Mouse (Mus musculus) kidney, adult 2 months (tissue): ENCODE measurements around the gene Itpk1. TPM values are rescaled to one million over a fixed set of nuclear protein-coding genes. Genes with fewer than 3 reads are reported as not detected.

ENCODE experiments used
- DNase-seq: peaks from one replicate; pipeline ENCODE4 v3.0.0; 2021
- H3K27ac ChIP-seq: fragments of 200-500 bp; 2 replicates; pipeline ENCODE4 v1.5.1; 2012; ENCODE audit warnings: low read depth, low read length, control low read depth, inconsistent platforms; ENCODE audit not compliant: insufficient read depth
- H3K27me3 ChIP-seq: fragments of 200-500 bp; replicated peaks from 2 replicates; pipeline ENCODE4 v1.6.1; 2012; ENCODE audit warnings: mild to moderate bottlenecking, moderate library complexity, low read length, inconsistent platforms; ENCODE audit not compliant: control insufficient read depth, insufficient read depth
- H3K36me3 ChIP-seq: fragments of 200-500 bp; 2 replicates; pipeline ENCODE4 v1.6.1; 2012; ENCODE audit warnings: mild to moderate bottlenecking, moderate library complexity, low read length, inconsistent platforms; ENCODE audit not compliant: control insufficient read depth, insufficient read depth
- H3K4me1 ChIP-seq: fragments of 200-500 bp; 2 replicates; pipeline ENCODE4 v1.6.1; 2011; ENCODE audit warnings: low read length; ENCODE audit not compliant: control insufficient read depth, insufficient read depth
- H3K4me3 ChIP-seq: fragments of 200-500 bp; 2 replicates; pipeline ENCODE4 v1.5.1; 2011; ENCODE audit warnings: mild to moderate bottlenecking, low read depth, low read length, control low read depth; ENCODE audit not compliant: insufficient read depth
- CTCF ChIP-seq: fragments of 200-500 bp; conservative IDR thresholded peaks from 2 replicates; pipeline ENCODE4 v1.5.1; 2011; ENCODE audit warnings: low read depth, mild to moderate bottlenecking, control low read depth, low read length, moderate library complexity, mixed read lengths; ENCODE audit not compliant: insufficient read depth, insufficient read length
- POLR2A ChIP-seq: fragments of 200-500 bp; IDR thresholded peaks from one replicate; pipeline ENCODE4 v1.6.1; 2011; ENCODE audit warnings: low read depth, low read length, control low read depth
- WGBS: fragments of 180-500 bp; shearing (Covaris S2); methylation state at CpG from one replicate; pipeline ENCODE4 v1.1.7; 2018; 5-methylcytosine and 5-hydroxymethylcytosine counted together
- polyA plus RNA-seq: library from polyadenylated mRNA; depleted of rRNA; stranded (reverse); fragments of >200 nt; gene quantifications from 2 replicates; pipeline ENCODE4 v1.2.3, GENCODE M21; 2012; rRNA removed

Itpk1 gene
- polyA plus RNA-seq, 1 experiment = 29.0 TPM

- no peaks in the 10 kb centered on the region for H3K27me3 ChIP-seq
- no peak for DNase-seq
- no peaks in the 10 kb centered on the region for H3K36me3 ChIP-seq
- H3K4me3 ChIP-seq = no peak overlapping the region
- H3K4me1 ChIP-seq = no peaks in the 10 kb centered on the region; the same call in 1 of the 2 replicates
- H3K27ac ChIP-seq = no peak overlapping the region
- WGBS = 57% methylated on average over 3 of the region's 3 CpGs
- TF ChIP-seq CTCF (no peak), POLR2A (no peak)
Observed at GRCm38 (mm10) chr12:102524216-102524615, 180.5 kb downstream of the Itpk1 start.

- Histone ChIP-seq H3K4me1 (no peaks in the 10 kb centered on the region; the same call in 1 of the 2 replicates), H3K27ac (no peak overlapping the region), H3K36me3 (no peaks in the 10 kb centered on the region), H3K27me3 (no peaks in the 10 kb centered on the region), H3K4me3 (no peak overlapping the region)
- 27% methylated on average over 13 of the region's 13 CpGs for WGBS
- DNase-seq = peak; percentile 39
- TF ChIP-seq POLR2A (no peak), CTCF (no peak)
Observed at GRCm38 (mm10) chr12:102521777-102522319, 182.9 kb downstream of the Itpk1 start.

- H3K27ac ChIP-seq = no peak overlapping the region
- no peak overlapping the region for H3K4me3 ChIP-seq
- 90% methylated on average over 12 of the region's 12 CpGs for WGBS
- DNase-seq = no peak
- H3K27me3 ChIP-seq = no peaks in the 10 kb centered on the region
- H3K36me3 ChIP-seq = no peaks in the 10 kb centered on the region
- TF ChIP-seq POLR2A (no peak), CTCF (no peak)
- no peaks in the 10 kb centered on the region; the same call in 1 of the 2 replicates for H3K4me1 ChIP-seq
Observed at GRCm38 (mm10) chr12:102519929-102520720, 184.6 kb downstream of the Itpk1 start.

Other genes with a start within 250 kb of the Itpk1 start
- gene Golga5, start 235.8 kb downstream of the Itpk1 start, polyA plus RNA-seq = 12.8 and 14.8 TPM in 2 replicates
- gene Chga, start 150.0 kb downstream of the Itpk1 start, polyA plus RNA-seq = 0.31 and 1.2 TPM in 2 replicates
- 0.49 and 0.74 TPM in 2 replicates for gene Moap1, start 38.7 kb upstream of the Itpk1 start, polyA plus RNA-seq
- gene Tmem251, start 38.8 kb upstream of the Itpk1 start, polyA plus RNA-seq = 2.2 and 2.9 TPM in 2 replicates
- not detected in 2 replicates for gene Gm28051, start 52.8 kb upstream of the Itpk1 start, polyA plus RNA-seq
- 9.3 and 10.4 TPM in 2 replicates for gene Gon7, start 52.9 kb upstream of the Itpk1 start, polyA plus RNA-seq
- 12.2 and 14.8 TPM in 2 replicates for gene Ubr7, start 53.0 kb upstream of the Itpk1 start, polyA plus RNA-seq
- gene Gm20604, start 53.7 kb upstream of the Itpk1 start, polyA plus RNA-seq = 2.5 and 3.5 TPM in 2 replicates
- gene Btbd7, start 173.5 kb upstream of the Itpk1 start, polyA plus RNA-seq = 11.9 and 12.2 TPM in 2 replicates
- not detected in 2 replicates for gene Cox8c, start 194.4 kb upstream of the Itpk1 start, polyA plus RNA-seq
- 0.03 and 0.13 TPM in 2 replicates for gene Unc79, start 243.9 kb upstream of the Itpk1 start, polyA plus RNA-seq